Mouse (Mus musculus) G1E (cell line): ENCODE measurements around the gene Kmt5b.

ENCODE experiments used
- CTCF ChIP-seq: IDR thresholded peaks from 2 replicates; pipeline ENCODE4 v1.5.1; 2012; ENCODE audit warnings: low read depth, low read length, inconsistent platforms, mixed read lengths
- GATA1 ChIP-seq: IDR thresholded peaks from 2 replicates; pipeline ENCODE4 v1.6.1; 2012; ENCODE audit warnings: borderline replicate concordance, low read length, inconsistent platforms, mixed read lengths
- GATA2 ChIP-seq: IDR thresholded peaks from 2 replicates; pipeline ENCODE4 v1.6.1; 2012; ENCODE audit warnings: low read depth, low read length, inconsistent platforms, borderline replicate concordance
- POLR2AphosphoS5 ChIP-seq: IDR thresholded peaks from 2 replicates; pipeline ENCODE4 v1.6.1; 2012; ENCODE audit warnings: low read depth, low read length, inconsistent platforms; ENCODE audit not compliant: insufficient replicate concordance
- TAL1 ChIP-seq: conservative IDR thresholded peaks from 2 replicates; pipeline ENCODE4 v1.6.1; 2012; ENCODE audit warnings: low read depth, low read length, inconsistent platforms, mixed read lengths

DNA sequence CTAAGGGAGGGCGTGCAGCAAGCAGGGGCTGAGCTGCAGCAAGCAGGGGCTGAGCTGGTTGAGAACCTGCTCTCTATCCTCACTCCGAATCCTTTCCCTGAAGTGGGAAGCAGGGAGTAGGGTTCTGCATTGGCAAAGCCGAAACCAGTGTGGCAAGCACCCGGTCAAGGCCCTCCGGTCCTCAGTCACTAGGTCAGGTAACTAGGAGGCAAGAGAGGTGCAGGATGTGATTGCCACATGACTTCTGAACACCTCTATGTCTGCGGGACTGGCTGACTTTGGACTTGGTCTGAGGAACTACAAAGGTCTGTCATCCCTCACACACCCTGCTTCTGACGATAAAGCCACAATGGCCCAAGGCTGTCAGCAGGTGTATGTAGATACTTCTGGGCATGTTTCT, 67.1 kb downstream of the Kmt5b start:
- no peak for TF ChIP-seq CTCF
- no peak for TF ChIP-seq GATA1
- TF ChIP-seq TAL1 = no peak
- TF ChIP-seq GATA2 = no peak
- TF ChIP-seq POLR2AphosphoS5 = no peak
